Mouse (Mus musculus): Measurements from ENCODE around the gene Srgap3. TPM values are rescaled to one million over a fixed set of nuclear protein-coding genes. Genes with fewer than 3 reads are reported as not detected.
A peak's percentile ranks its signal among the peaks of the same experiment; 100 is the strongest.

The Srgap3 gene
- polyA plus RNA-seq, 1 experiment from 2014 or later = 68.8 TPM

- Histone ChIP-seq H3K9me3 (ENCODE audit: control insufficient read depth, low read length) (no peaks in the 10 kb centered on the region), H3K4me3 (replicated peaks; ENCODE audit: low read depth, low read length) (no peak overlapping the region), H3K9ac (replicated peaks; ENCODE audit: low read length) (no peak overlapping the region), H3K27me3 (ENCODE audit: control insufficient read depth, insufficient read depth, low read length) (no peaks in the 10 kb centered on the region), H3K27ac (replicated peaks; ENCODE audit: low read depth, low read length) (no peak overlapping the region), H3K4me2 (ENCODE audit: low read length) (no peak overlapping the region), H3K36me3 (ENCODE audit: control insufficient read depth, insufficient read depth, low read length) (peaks cover 97% of the 10 kb centered on the region), H3K4me1 (ENCODE audit: control insufficient read depth, insufficient read depth, low read length) (no peaks in the 10 kb centered on the region)
- WGBS = 93% methylated on average over 3 of the region's 3 CpGs
- ATAC-seq (ENCODE audit: low FRiP score, low TSS enrichment) = no peak
- DNase-seq = no peak
Measured at GRCm38 (mm10) chr6:112736471-112736870, 210.6 kb downstream of the Srgap3 start.

GRCm38 (mm10) chr6:112735054-112735453 is 212.0 kb downstream of the Srgap3 start:
- Histone ChIP-seq H3K4me1 (ENCODE audit: control insufficient read depth, insufficient read depth, low read length) (no peaks in the 10 kb centered on the region), H3K4me3 (replicated peaks; ENCODE audit: low read depth, low read length) (no peak overlapping the region), H3K27me3 (ENCODE audit: control insufficient read depth, insufficient read depth, low read length) (no peaks in the 10 kb centered on the region), H3K9ac (replicated peaks; ENCODE audit: low read length) (no peak overlapping the region), H3K4me2 (ENCODE audit: low read length) (no peak overlapping the region), H3K36me3 (ENCODE audit: control insufficient read depth, insufficient read depth, low read length) (peaks cover 96% of the 10 kb centered on the region), H3K27ac (replicated peaks; ENCODE audit: low read depth, low read length) (0 out of 2 replicates have a peak overlapping the region, but pooled peaks have one; percentile 20), H3K9me3 (ENCODE audit: control insufficient read depth, low read length) (no peaks in the 10 kb centered on the region)
- peak; percentile 54 for DNase-seq
- WGBS = 80% methylated on average over 2 of the region's 2 CpGs
- no peak for ATAC-seq (ENCODE audit: low FRiP score, low TSS enrichment)

GRCm38 (mm10) chr6:112733942-112734341 is 213.1 kb downstream of the Srgap3 start:
- Histone ChIP-seq H3K4me2 (ENCODE audit: low read length) (no peak overlapping the region), H3K4me1 (ENCODE audit: control insufficient read depth, insufficient read depth, low read length) (0 out of 2 replicates have a peak, but pooled peaks cover 4% of the 10 kb centered on the region), H3K36me3 (ENCODE audit: control insufficient read depth, insufficient read depth, low read length) (peaks cover 96% of the 10 kb centered on the region), H3K4me3 (replicated peaks; ENCODE audit: low read depth, low read length) (no peak overlapping the region), H3K9me3 (ENCODE audit: control insufficient read depth, low read length) (no peaks in the 10 kb centered on the region), H3K27ac (replicated peaks; ENCODE audit: low read depth, low read length) (no peak overlapping the region), H3K9ac (replicated peaks; ENCODE audit: low read length) (no peak overlapping the region), H3K27me3 (ENCODE audit: control insufficient read depth, insufficient read depth, low read length) (no peaks in the 10 kb centered on the region)
- ATAC-seq (ENCODE audit: low FRiP score, low TSS enrichment) (no peak), DNase-seq (no peak)
- 81% methylated on average over 5 of the region's 5 CpGs for WGBS

GRCm38 (mm10) chr6:112732434-112732833 is 214.6 kb downstream of the Srgap3 start:
- Histone ChIP-seq H3K27ac (replicated peaks; ENCODE audit: low read depth, low read length) (no peak overlapping the region), H3K36me3 (ENCODE audit: control insufficient read depth, insufficient read depth, low read length) (peaks cover 96% of the 10 kb centered on the region), H3K4me3 (replicated peaks; ENCODE audit: low read depth, low read length) (no peak overlapping the region), H3K9me3 (ENCODE audit: control insufficient read depth, low read length) (no peaks in the 10 kb centered on the region), H3K9ac (replicated peaks; ENCODE audit: low read length) (no peak overlapping the region), H3K4me1 (ENCODE audit: control insufficient read depth, insufficient read depth, low read length) (0 out of 2 replicates have a peak, but pooled peaks cover 4% of the 10 kb centered on the region), H3K4me2 (ENCODE audit: low read length) (no peak overlapping the region), H3K27me3 (ENCODE audit: control insufficient read depth, insufficient read depth, low read length) (no peaks in the 10 kb centered on the region)
- WGBS = 97% methylated on average over 3 of the region's 3 CpGs
- DNase-seq (no peak), ATAC-seq (ENCODE audit: low FRiP score, low TSS enrichment) (no peak)

GRCm38 (mm10) chr6:112731386-112731785 is 215.7 kb downstream of the Srgap3 start:
- ATAC-seq (ENCODE audit: low FRiP score, low TSS enrichment) (no peak), DNase-seq (no peak)
- Histone ChIP-seq H3K9me3 (ENCODE audit: control insufficient read depth, low read length) (no peaks in the 10 kb centered on the region), H3K4me2 (ENCODE audit: low read length) (no peak overlapping the region), H3K4me3 (replicated peaks; ENCODE audit: low read depth, low read length) (no peak overlapping the region), H3K27ac (replicated peaks; ENCODE audit: low read depth, low read length) (no peak overlapping the region), H3K4me1 (ENCODE audit: control insufficient read depth, insufficient read depth, low read length) (0 out of 2 replicates have a peak, but pooled peaks cover 4% of the 10 kb centered on the region), H3K27me3 (ENCODE audit: control insufficient read depth, insufficient read depth, low read length) (no peaks in the 10 kb centered on the region), H3K9ac (replicated peaks; ENCODE audit: low read length) (no peak overlapping the region), H3K36me3 (ENCODE audit: control insufficient read depth, insufficient read depth, low read length) (peaks cover 96% of the 10 kb centered on the region)
- WGBS = 97% methylated on average over 10 of the region's 10 CpGs

- DNase-seq (peak; percentile 74), ATAC-seq (ENCODE audit: low FRiP score, low TSS enrichment) (peak; percentile 72)
- Histone ChIP-seq H3K9ac (replicated peaks; ENCODE audit: low read length) (no peak overlapping the region), H3K4me2 (ENCODE audit: low read length) (no peak overlapping the region), H3K36me3 (ENCODE audit: control insufficient read depth, insufficient read depth, low read length) (peaks cover 95% of the 10 kb centered on the region), H3K9me3 (ENCODE audit: control insufficient read depth, low read length) (no peaks in the 10 kb centered on the region), H3K4me1 (ENCODE audit: control insufficient read depth, insufficient read depth, low read length) (0 out of 2 replicates have a peak, but pooled peaks cover 4% of the 10 kb centered on the region), H3K4me3 (replicated peaks; ENCODE audit: low read depth, low read length) (no peak overlapping the region), H3K27me3 (ENCODE audit: control insufficient read depth, insufficient read depth, low read length) (no peaks in the 10 kb centered on the region), H3K27ac (replicated peaks; ENCODE audit: low read depth, low read length) (peak overlapping the region; percentile 33; the same call in 1 of the 2 replicates)
- 6% methylated on average over 17 of the region's 17 CpGs for WGBS
Measured at GRCm38 (mm10) chr6:112728760-112729422, 218.2 kb downstream of the Srgap3 start.

- Histone ChIP-seq H3K4me2 (ENCODE audit: low read length) (no peak overlapping the region), H3K4me3 (replicated peaks; ENCODE audit: low read depth, low read length) (no peak overlapping the region), H3K36me3 (ENCODE audit: control insufficient read depth, insufficient read depth, low read length) (peaks cover 90% of the 10 kb centered on the region), H3K27me3 (ENCODE audit: control insufficient read depth, insufficient read depth, low read length) (no peaks in the 10 kb centered on the region), H3K9me3 (ENCODE audit: control insufficient read depth, low read length) (no peaks in the 10 kb centered on the region), H3K9ac (replicated peaks; ENCODE audit: low read length) (no peak overlapping the region), H3K4me1 (ENCODE audit: control insufficient read depth, insufficient read depth, low read length) (0 out of 2 replicates have a peak, but pooled peaks cover 4% of the 10 kb centered on the region), H3K27ac (replicated peaks; ENCODE audit: low read depth, low read length) (no peak overlapping the region)
- ATAC-seq (ENCODE audit: low FRiP score, low TSS enrichment) (no peak), DNase-seq (no peak)
- 97% methylated on average over 4 of the region's 4 CpGs for WGBS
Measured at GRCm38 (mm10) chr6:112725468-112725867, 221.6 kb downstream of the Srgap3 start.

GRCm38 (mm10) chr6:112720409-112721080 is 226.5 kb downstream of the Srgap3 start:
- 79% methylated on average over 5 of the region's 5 CpGs for WGBS
- DNase-seq = no peak
- Histone ChIP-seq H3K27ac (replicated peaks; ENCODE audit: low read depth, low read length) (0 out of 2 replicates have a peak overlapping the region, but pooled peaks have one; percentile 32), H3K4me3 (replicated peaks; ENCODE audit: low read depth, low read length) (no peak overlapping the region), H3K27me3 (ENCODE audit: control insufficient read depth, insufficient read depth, low read length) (no peaks in the 10 kb centered on the region), H3K9me3 (ENCODE audit: control insufficient read depth, low read length) (no peaks in the 10 kb centered on the region), H3K36me3 (ENCODE audit: control insufficient read depth, insufficient read depth, low read length) (peaks cover 53% of the 10 kb centered on the region), H3K4me1 (ENCODE audit: control insufficient read depth, insufficient read depth, low read length) (no peaks in the 10 kb centered on the region), H3K9ac (replicated peaks; ENCODE audit: low read length) (no peak overlapping the region), H3K4me2 (ENCODE audit: low read length) (no peak overlapping the region)
- no peak for ATAC-seq (ENCODE audit: low FRiP score, low TSS enrichment)

All from midbrain, embryonic 14.5 days (tissue).